Mouse (Mus musculus): ENCODE measurements around the gene Ncoa7.

GRCm38 (mm10) chr10:30585691-30586090, 217.4 kb downstream of the Ncoa7 start:
- no peak for TF ChIP-seq CTCF (IDR thresholded peaks at IDR 0.05)
- no peak for TF ChIP-seq POLR2A (IDR thresholded peaks at IDR 0.05; ENCODE audit: insufficient read depth, low read depth, low read length)
- no peak for TF ChIP-seq EP300 (IDR thresholded peaks at IDR 0.05; ENCODE audit: insufficient read depth, low read depth, low read length)

Measured in heart, adult 2 months (tissue).